Mouse (Mus musculus): Measurements from ENCODE around the gene Cnot9. TPM values are rescaled to one million over a fixed set of nuclear protein-coding genes. Genes with fewer than 3 reads are reported as not detected.
"Not testable (repeated sequence)": the region's sequence is repeated elsewhere in the genome, so short reads cannot be mapped to it uniquely, and the experiment has no call there.

Gene Cnot9
- 10 to 100 TPM; 10.7 to 15.0 (median 11.6) TPM for total RNA-seq (2022)

- peak; percentile 100 for DNase-seq (ENCODE audit: low spot score in 2 of 2)
Measured at GRCm38 (mm10) chr1:74505721-74506464, at the start of gene Cnot9. Gene Cnot9 (plus strand): TSS chr1:74506058.

- peak; percentile 11 to 17 for DNase-seq (ENCODE audit: low spot score in 2 of 2)
Measured at GRCm38 (mm10) chr1:74460273-74460672, 45.6 kb upstream of the Cnot9 start.

- no peak for DNase-seq (ENCODE audit: low spot score in 2 of 2)
Measured at GRCm38 (mm10) chr1:74485792-74486191, 20.1 kb upstream of the Cnot9 start.

GRCm38 (mm10) chr1:74501106-74501505 lies 4.8 kb upstream of the Cnot9 start:
- no peak for DNase-seq (ENCODE audit: low spot score in 2 of 2)

- no peak for DNase-seq (ENCODE audit: low spot score in 2 of 2)
Measured at GRCm38 (mm10) chr1:74505393-74505720, 501 bp upstream of the Cnot9 start.

GRCm38 (mm10) chr1:74506471-74506881 lies 618 bp downstream of the Cnot9 start:
- DNase-seq (ENCODE audit: low spot score in 2 of 2): no peak

GRCm38 (mm10) chr1:74507780-74508179 lies 1.9 kb downstream of the Cnot9 start:
- DNase-seq (ENCODE audit: low spot score in 2 of 2): no peak

- no peak for DNase-seq (ENCODE audit: low spot score in 2 of 2)
Measured at GRCm38 (mm10) chr1:74511306-74511705, 5.4 kb downstream of the Cnot9 start.

- not testable (repeated sequence) for DNase-seq (ENCODE audit: low spot score in 2 of 2)
Measured at GRCm38 (mm10) chr1:74512999-74513398, 7.1 kb downstream of the Cnot9 start.

GRCm38 (mm10) chr1:74519875-74520274 lies 14.0 kb downstream of the Cnot9 start:
- no peak for DNase-seq (ENCODE audit: low spot score in 2 of 2)

- DNase-seq (ENCODE audit: low spot score in 2 of 2): no peak
Measured at GRCm38 (mm10) chr1:74524746-74525145, 18.9 kb downstream of the Cnot9 start.

GRCm38 (mm10) chr1:74528589-74528988 lies 22.7 kb downstream of the Cnot9 start:
- DNase-seq (ENCODE audit: low spot score in 2 of 2): no peak

GRCm38 (mm10) chr1:74538650-74539049 lies 32.8 kb downstream of the Cnot9 start:
- DNase-seq (ENCODE audit: low spot score in 2 of 2): peak; percentile 66 to 71

- DNase-seq (ENCODE audit: low spot score in 2 of 2): peak in 1 of 2 experiments; percentile 41
Measured at GRCm38 (mm10) chr1:74542451-74542961, 36.6 kb downstream of the Cnot9 start, which contains the start of gene Plcd4. Gene Plcd4 (plus strand): TSS chr1:74542888.

GRCm38 (mm10) chr1:74544184-74544583 lies 38.3 kb downstream of the Cnot9 start, which contains the start of gene Usp37:
Gene Usp37 (minus strand): TSS chr1:74544284.
- no peak for DNase-seq (ENCODE audit: low spot score in 2 of 2)

- DNase-seq (ENCODE audit: low spot score in 2 of 2): no peak
Measured at GRCm38 (mm10) chr1:74559061-74559460, 53.2 kb downstream of the Cnot9 start.

- no peak for DNase-seq (ENCODE audit: low spot score in 2 of 2)
Measured at GRCm38 (mm10) chr1:74565834-74566233, 60.0 kb downstream of the Cnot9 start.

- DNase-seq (ENCODE audit: low spot score in 2 of 2): no peak
Measured at GRCm38 (mm10) chr1:74569739-74570719, 64.2 kb downstream of the Cnot9 start.
